ENCODE assay signal across 17 mouse cellular contexts in genomic region chr4:125559564-125559963, GRCm38 (mm10).
DNase-seq lines count a peak whose midpoint lies in the region; ATAC-seq and TF ChIP-seq lines count a peak whose summit lies in the region.
"Had no signal": no experiment of that assay in that cellular context is flagged by ENCODE, and none has a peak within 500 bp of the region (broad histone marks: within the 10 kb centered on the region; RNA-seq: fewer than 3 reads in every experiment).

No protein-coding gene starts in this region.

- ATAC-seq in hindbrain, embryonic 11.5 days (ENCODE audit: low FRiP score) = no peak
- ATAC-seq in liver, postnatal 0 days = no peak
- ATAC-seq: intestine, embryonic 16.5 days had no signal

- no peak overlapping the region for H3K4me3 ChIP-seq in hindbrain, embryonic 10.5 days
- no peak overlapping the region for H3K4me3 ChIP-seq in hindbrain, embryonic 11.5 days (ENCODE audit: low read depth, low read length)
- no peak overlapping the region for H3K4me3 ChIP-seq in liver, postnatal 0 days (ENCODE audit: low read depth, low read length)
- H3K4me3 ChIP-seq: embryonic facial prominence, embryonic 13.5 days; kidney, embryonic 15.5 days; limb, embryonic 10.5 days had no signal

- H3K4me2 ChIP-seq in hindbrain, embryonic 11.5 days (replicated peaks; ENCODE audit: low read depth, low read length) = no peak overlapping the region
- no peak overlapping the region for H3K4me2 ChIP-seq in liver, postnatal 0 days (ENCODE audit: low read depth, low read length)
- H3K4me2 ChIP-seq: embryonic facial prominence, embryonic 13.5 days; heart, embryonic 11.5 days; kidney, embryonic 15.5 days; liver, embryonic 11.5 days; lung, embryonic 14.5 days had no signal

- peaks cover 42% of the 10 kb centered on the region for H3K4me1 ChIP-seq in hindbrain, embryonic 10.5 days (replicated peaks)
- H3K4me1 ChIP-seq in hindbrain, embryonic 11.5 days (replicated peaks; ENCODE audit: control insufficient read depth, insufficient read depth, low read length) = no peaks in the 10 kb centered on the region
- H3K4me1 ChIP-seq in liver, postnatal 0 days (ENCODE audit: insufficient read depth) = no peaks in the 10 kb centered on the region

- no peak for TF ChIP-seq CTCF in liver, postnatal 0 days (IDR thresholded peaks at IDR 0.05; ENCODE audit: low read depth)

- H3K27me3 ChIP-seq in hindbrain, embryonic 10.5 days (ENCODE audit: insufficient read depth, poor library complexity, severe bottlenecking) = no peaks in the 10 kb centered on the region
- no peaks in the 10 kb centered on the region for H3K27me3 ChIP-seq in hindbrain, embryonic 11.5 days (ENCODE audit: control insufficient read depth, insufficient read depth, low read length)
- H3K27me3 ChIP-seq in liver, postnatal 0 days (ENCODE audit: insufficient read depth, low read length) = no peaks in the 10 kb centered on the region

- TF ChIP-seq EP300 in liver, postnatal 0 days (IDR thresholded peaks at IDR 0.05; ENCODE audit: low read depth) = no peak

- DNase-seq in hindbrain, embryonic 10.5 days (ENCODE audit: low spot score) = no peak
- DNase-seq in hindbrain, embryonic 11.5 days (ENCODE audit: low spot score) = no peak
- DNase-seq in Muller cell, postnatal 12 days (ENCODE audit: inconsistent ontology term) = peak; percentile 28
- peak; percentile 67 to 75 for DNase-seq in cerebellum, adult 18-20 months
- DNase-seq in cerebellum, postnatal 36 days = peak; percentile 62 to 64
- no peak for DNase-seq in liver, postnatal 0 days
- DNase-seq in lung, postnatal 36 days = no peak
- DNase-seq: adrenal gland, adult 2 months; lung, embryonic 14.5 days; right cerebral cortex, postnatal 14 days; thymus, postnatal 25 days had no signal

- no peaks in the 10 kb centered on the region for H3K9me3 ChIP-seq in hindbrain, embryonic 10.5 days
- no peaks in the 10 kb centered on the region for H3K9me3 ChIP-seq in hindbrain, embryonic 11.5 days (ENCODE audit: control insufficient read depth, low read length)
- no peaks in the 10 kb centered on the region for H3K9me3 ChIP-seq in liver, postnatal 0 days (ENCODE audit: low read length)
- H3K9me3 ChIP-seq: embryonic facial prominence, embryonic 13.5 days; kidney, embryonic 15.5 days; limb, embryonic 10.5 days had no signal

- WGBS in hindbrain, embryonic 10.5 days = 69% methylated on average over 5 of the region's 5 CpGs
- 57% methylated on average over 5 of the region's 5 CpGs for WGBS in hindbrain, embryonic 11.5 days
- 66% methylated on average over 5 of the region's 5 CpGs for WGBS in liver, postnatal 0 days (ENCODE audit: insufficient replicate concordance)

- no peak overlapping the region for H3K9ac ChIP-seq in hindbrain, embryonic 11.5 days (ENCODE audit: low read depth, low read length)
- H3K9ac ChIP-seq in liver, postnatal 0 days (replicated peaks) = no peak overlapping the region
- H3K9ac ChIP-seq: embryonic facial prominence, embryonic 13.5 days; kidney, embryonic 15.5 days; lung, embryonic 14.5 days had no signal

- peak overlapping the region; percentile 51; the same call in 1 of the 2 replicates for H3K27ac ChIP-seq in hindbrain, embryonic 10.5 days
- H3K27ac ChIP-seq in hindbrain, embryonic 11.5 days (ENCODE audit: low read depth, low read length) = no peak overlapping the region
- no peak overlapping the region for H3K27ac ChIP-seq in liver, postnatal 0 days (ENCODE audit: low read depth)
- H3K27ac ChIP-seq: embryonic facial prominence, embryonic 13.5 days; kidney, embryonic 15.5 days; limb, embryonic 10.5 days had no signal

- no peaks in the 10 kb centered on the region for H3K36me3 ChIP-seq in hindbrain, embryonic 10.5 days
- H3K36me3 ChIP-seq in hindbrain, embryonic 11.5 days (ENCODE audit: control insufficient read depth, insufficient read depth, low read length) = no peaks in the 10 kb centered on the region
- H3K36me3 ChIP-seq in liver, postnatal 0 days (replicated peaks; ENCODE audit: insufficient read depth, low read length) = no peaks in the 10 kb centered on the region
- H3K36me3 ChIP-seq: embryonic facial prominence, embryonic 13.5 days; kidney, embryonic 15.5 days; limb, embryonic 10.5 days had no signal

Comparison
In these comparisons a context has a peak if more than half of its experiments do, and no peak if none do; other contexts are left out.
1. DNase-seq: peak in Muller cell, postnatal 12 days (single experiment), cerebellum, adult 18-20 months (2 of 2) and cerebellum, postnatal 36 days (2 of 2); none in hindbrain, embryonic 10.5 days (single experiment), hindbrain, embryonic 11.5 days (single experiment), liver, postnatal 0 days (single experiment) and lung, postnatal 36 days (single experiment).